Mouse (Mus musculus) E14TG2a.4 (cell line): ENCODE data around the gene Skp2.

Source experiments
- CTCF ChIP-seq: conservative IDR thresholded peaks from 2 replicates; pipeline ENCODE4 v1.5.1; 2014; ENCODE audit warnings: low read length
- NANOG ChIP-seq: IDR thresholded peaks from 2 replicates; pipeline ENCODE4 v1.6.1; 2014; ENCODE audit warnings: borderline replicate concordance, low read length, mixed read lengths
- POU5F1 ChIP-seq: IDR thresholded peaks from 2 replicates; pipeline ENCODE4 v1.6.1; 2014; ENCODE audit warnings: low read length, borderline replicate concordance

DNA sequence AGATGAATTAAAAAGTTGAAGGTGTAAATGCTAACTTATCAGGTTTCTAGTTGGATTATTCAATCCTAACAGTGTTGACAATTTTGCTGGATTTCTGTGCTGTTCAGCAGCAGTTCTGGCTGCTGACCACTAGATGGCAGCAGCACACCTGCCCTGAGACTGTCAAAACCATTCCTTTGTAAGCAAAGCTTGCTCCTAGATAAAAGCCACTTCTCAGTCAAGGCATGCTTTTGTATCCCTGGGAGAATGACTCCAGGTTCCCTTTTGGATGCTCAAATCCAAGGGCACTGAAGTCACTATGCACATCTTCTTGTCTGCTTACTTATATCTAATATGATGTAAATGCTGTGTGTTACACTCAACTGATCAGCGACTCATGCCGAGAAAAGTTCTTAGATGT lies 35.1 kb downstream of the Skp2 start:
- TF ChIP-seq CTCF (peak; percentile 99), NANOG (no peak), POU5F1 (no peak)
